17 mouse cellular contexts compared by ENCODE assay signal in the genomic region with DNA sequence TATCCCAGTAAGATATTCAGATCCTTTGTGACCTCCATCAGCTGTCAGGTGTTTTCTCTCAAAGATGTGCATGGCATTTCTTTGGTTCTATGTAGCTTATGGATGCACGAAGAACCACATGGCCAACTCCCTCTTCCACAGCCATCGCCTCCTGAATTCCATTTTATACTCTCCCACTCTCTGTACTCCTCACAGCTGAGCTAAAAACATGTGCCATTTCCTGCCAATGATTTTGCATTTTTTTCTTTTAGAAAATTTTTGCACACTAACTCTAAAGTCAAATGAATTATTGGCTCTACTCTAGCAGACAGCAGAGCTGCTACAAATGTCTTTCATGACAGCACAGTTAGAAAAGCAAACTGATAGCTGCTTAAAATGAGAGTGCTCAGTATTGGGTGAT.
A peak's percentile ranks its signal among the peaks of the same experiment; 100 is the strongest.
DNase-seq lines count a peak whose midpoint lies in the region; ATAC-seq lines count a peak whose summit lies in the region.
"Had no signal": no experiment of that assay in that cellular context is flagged by ENCODE, and none has a peak within 500 bp of the region (broad histone marks: within the 10 kb centered on the region; RNA-seq: fewer than 3 reads in every experiment).

No protein-coding gene starts in this region.

- peaks cover 12% of the 10 kb centered on the region; the same call in 1 of the 2 replicates for H3K4me1 ChIP-seq in forebrain, embryonic 15.5 days
- no peaks in the 10 kb centered on the region for H3K4me1 ChIP-seq in forebrain, embryonic 12.5 days
- H3K4me1 ChIP-seq: limb, embryonic 15.5 days had no signal

- no peaks in the 10 kb centered on the region for H3K9me3 ChIP-seq in forebrain, embryonic 15.5 days
- H3K9me3 ChIP-seq in forebrain, embryonic 12.5 days: no peaks in the 10 kb centered on the region
- H3K9me3 ChIP-seq: heart, embryonic 10.5 days; limb, embryonic 15.5 days had no signal

- peak; percentile 41 for DNase-seq in layer of hippocampus, adult 11-12 months (ENCODE audit: low spot score)
- no peak for DNase-seq in layer of hippocampus, postnatal 25 days (ENCODE audit: extremely low spot score in 1 of 2, low spot score in 1 of 2)
- peak; percentile 32 to 50 for DNase-seq in right cerebral cortex, adult 2 months (ENCODE audit: low spot score in 2 of 2)
- no peak for DNase-seq in right cerebral cortex, postnatal 4 days
- no peak for DNase-seq in kidney, adult 8-10 months
- no peak for DNase-seq in spleen, adult 12 weeks (ENCODE audit: low spot score)
- DNase-seq: cerebellum, adult 11 months; cerebellum, postnatal 25 days; kidney, adult 18-20 months; kidney, postnatal 14 days; thymus, postnatal 36 days had no signal

- no peaks in the 10 kb centered on the region for H3K27me3 ChIP-seq in forebrain, embryonic 15.5 days
- H3K27me3 ChIP-seq in forebrain, embryonic 12.5 days: no peaks in the 10 kb centered on the region
- H3K27me3 ChIP-seq: limb, embryonic 15.5 days had no signal

- H3K4me2 ChIP-seq in forebrain, embryonic 15.5 days (replicated peaks): no peak overlapping the region
- no peak overlapping the region for H3K4me2 ChIP-seq in forebrain, embryonic 12.5 days
- H3K4me2 ChIP-seq: limb, embryonic 15.5 days had no signal

- H3K4me3 ChIP-seq in forebrain, embryonic 15.5 days: no peak overlapping the region
- no peak overlapping the region for H3K4me3 ChIP-seq in forebrain, embryonic 12.5 days (replicated peaks)
- H3K4me3 ChIP-seq: heart, embryonic 10.5 days; limb, embryonic 15.5 days had no signal

- H3K9ac ChIP-seq in forebrain, embryonic 15.5 days (replicated peaks): no peak overlapping the region
- H3K9ac ChIP-seq in forebrain, embryonic 12.5 days: no peak overlapping the region
- H3K9ac ChIP-seq: limb, embryonic 15.5 days had no signal

- peak overlapping the region; percentile 6; the same call in 1 of the 2 replicates for H3K27ac ChIP-seq in forebrain, embryonic 15.5 days (replicated peaks)
- H3K27ac ChIP-seq in forebrain, embryonic 12.5 days: no peak overlapping the region
- H3K27ac ChIP-seq: heart, embryonic 10.5 days; limb, embryonic 15.5 days had no signal

- ATAC-seq in forebrain, embryonic 15.5 days (replicated peaks): no peak; the same call in 1 of the 2 replicates
- ATAC-seq in forebrain, embryonic 12.5 days (ENCODE audit: low FRiP score): no peak
- ATAC-seq: CD4-positive, CD25-positive, alpha-beta regulatory T cell, adult 4 months had no signal

- H3K36me3 ChIP-seq in forebrain, embryonic 15.5 days: no peaks in the 10 kb centered on the region
- H3K36me3 ChIP-seq in forebrain, embryonic 12.5 days (replicated peaks): no peaks in the 10 kb centered on the region
- H3K36me3 ChIP-seq: G1E; heart, embryonic 10.5 days; limb, embryonic 15.5 days had no signal

- WGBS in forebrain, embryonic 15.5 days: 74% methylated on average over 2 of the region's 2 CpGs
- WGBS in forebrain, embryonic 12.5 days: 92% methylated on average over 2 of the region's 2 CpGs

Comparison
In these comparisons a context has a peak if more than half of its experiments do, and no peak if none do; other contexts are left out.
1. DNase-seq: peak in layer of hippocampus, adult 11-12 months (single experiment) and right cerebral cortex, adult 2 months (2 of 2); none in layer of hippocampus, postnatal 25 days (0 of 2), right cerebral cortex, postnatal 4 days (single experiment), kidney, adult 8-10 months (0 of 2) and spleen, adult 12 weeks (single experiment).